Mouse (Mus musculus): ENCODE data around the gene Bhmt2.

- no peak for TF ChIP-seq POLR2A (IDR thresholded peaks at IDR 0.05; ENCODE audit: borderline replicate concordance, low read depth, low read length)
- no peak for TF ChIP-seq CTCF (IDR thresholded peaks at IDR 0.05; ENCODE audit: low read depth, low read length)
Measured at GRCm38 (mm10) chr13:93698866-93699265, 24.8 kb upstream of the Bhmt2 start.
